Mouse (Mus musculus) monocyte, adult 59 days (primary cell): ENCODE measurements around the gene Cd3eap. TPM values are rescaled to one million over a fixed set of nuclear protein-coding genes. Genes with fewer than 3 reads are reported as not detected.

ENCODE experiments used
- total RNA-seq, 2 experiments: library from RNA; stranded (reverse); gene quantifications; one replicate each; pipeline ENCODE4 v1.2.4; 2023

Gene Cd3eap
- 1 to 10 TPM; 7.0 to 8.7 TPM for total RNA-seq

DNA sequence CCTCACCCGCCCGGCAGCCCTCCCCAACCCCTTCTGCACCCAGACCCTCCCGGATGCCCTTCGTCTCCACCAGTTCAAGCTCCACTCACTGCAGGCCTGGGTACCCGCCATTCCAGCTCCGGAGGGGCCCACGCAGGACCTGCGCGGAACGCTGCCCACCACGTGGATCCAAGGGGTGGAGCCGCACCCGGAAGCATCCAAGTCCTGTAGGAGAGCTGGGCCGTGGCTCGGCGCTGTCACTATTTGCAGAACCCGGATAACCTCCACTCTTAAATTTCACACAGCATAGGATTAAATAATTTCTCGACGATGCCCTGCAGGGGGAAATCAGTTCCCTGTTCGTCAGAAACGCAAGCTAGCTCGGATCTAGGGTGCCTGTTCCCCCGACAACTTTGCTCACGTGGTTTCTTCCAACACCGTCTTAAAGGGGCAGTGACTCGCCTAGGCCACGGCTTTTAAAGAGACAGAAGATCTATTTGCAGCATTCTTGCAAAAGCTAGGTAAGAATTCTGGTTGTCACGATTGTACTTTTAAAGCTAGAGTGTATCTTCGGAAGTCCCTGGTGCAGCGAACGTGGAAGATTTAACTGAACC lies at the start of gene Cd3eap, which contains the start of gene Ppp1r13l:
TSS of gene Cd3eap (minus strand) at position 185 of the 593 bp plus-strand sequence.
TSS of gene Ppp1r13l (plus strand) at position 451 of the 593 bp plus-strand sequence.

GRCm38 (mm10) chr7:19404476-19404875 lies 45.2 kb upstream of the Cd3eap start, which contains the start of gene Ckm:
Gene Ckm (plus strand): TSS chr7:19404776.

DNA sequence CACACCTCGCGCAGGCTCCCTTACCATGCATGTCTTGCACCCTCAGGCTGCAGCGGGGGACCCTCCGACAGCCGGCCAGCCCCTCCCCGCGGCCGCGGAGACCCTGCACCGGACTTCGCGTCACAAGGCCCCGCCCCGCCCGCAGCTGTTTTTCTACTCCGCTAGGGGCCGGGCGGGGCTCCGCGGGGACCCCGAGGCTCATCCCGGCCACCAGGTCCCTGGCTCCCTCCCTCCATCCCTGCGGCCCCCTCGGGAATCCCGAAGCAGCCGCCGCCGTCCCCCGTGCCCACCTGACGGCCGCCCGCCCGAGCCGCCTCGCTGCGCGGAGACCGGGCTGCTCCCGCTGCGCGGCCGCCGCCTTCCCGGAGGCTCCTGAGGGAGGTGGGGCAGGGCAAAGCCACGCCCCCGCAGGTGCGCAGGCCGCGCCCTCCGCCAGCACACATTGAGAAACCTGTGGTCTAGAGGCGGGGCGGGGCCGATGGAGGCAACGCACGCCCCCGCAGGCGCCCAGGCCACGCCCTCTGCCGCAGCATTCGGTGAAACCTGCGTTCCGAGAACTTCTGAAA lies 44.5 kb upstream of the Cd3eap start, which contains the start of gene Klc3:
TSS of gene Klc3 (minus strand) at position 374 of the 566 bp plus-strand sequence.

DNA sequence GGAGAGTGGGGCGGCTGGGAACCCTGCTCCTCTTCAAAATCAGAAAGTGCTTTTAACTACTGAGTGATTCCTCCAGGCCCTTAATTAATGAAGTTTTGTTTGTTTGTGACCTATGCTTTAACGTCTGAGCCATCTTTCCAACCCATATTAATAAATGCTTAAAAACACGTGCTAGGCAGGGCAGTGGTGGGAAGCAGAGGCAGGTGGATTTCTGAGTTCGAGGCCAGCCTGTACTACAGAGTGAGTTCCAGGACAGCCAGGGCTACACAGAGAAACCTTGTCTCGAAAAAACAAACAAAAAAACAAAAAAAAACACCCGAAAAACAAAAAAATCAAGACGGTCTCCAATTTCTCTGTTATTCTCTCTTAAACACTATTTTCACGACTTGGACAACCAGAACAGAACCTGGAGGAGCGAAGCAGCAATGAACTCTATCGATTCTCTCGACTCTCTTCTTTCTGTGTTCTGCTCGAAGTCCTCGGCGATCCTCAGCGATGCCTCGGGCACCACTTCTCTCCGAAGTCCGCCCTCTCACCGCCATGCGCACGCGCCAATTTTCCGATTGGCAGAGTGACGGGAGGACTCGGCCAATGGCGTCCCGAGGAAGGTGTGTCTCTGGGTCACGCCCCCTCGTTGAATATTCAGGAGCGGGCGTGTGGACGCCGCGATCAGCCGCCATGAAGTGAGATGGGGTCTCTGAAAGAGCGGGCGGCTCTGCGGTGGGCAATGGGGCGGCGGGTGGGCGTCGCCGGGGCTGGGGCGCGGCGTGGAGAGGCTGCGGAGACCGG lies 22.3 kb upstream of the Cd3eap start, which contains the start of gene Ercc2:
TSS of gene Ercc2 (plus strand) at position 634 of the 789 bp plus-strand sequence.

GRCm38 (mm10) chr7:19344237-19344847 lies 14.9 kb downstream of the Cd3eap start, which contains the start of gene Ercc1:
Gene Ercc1 (plus strand): TSS chr7:19344778.

DNA sequence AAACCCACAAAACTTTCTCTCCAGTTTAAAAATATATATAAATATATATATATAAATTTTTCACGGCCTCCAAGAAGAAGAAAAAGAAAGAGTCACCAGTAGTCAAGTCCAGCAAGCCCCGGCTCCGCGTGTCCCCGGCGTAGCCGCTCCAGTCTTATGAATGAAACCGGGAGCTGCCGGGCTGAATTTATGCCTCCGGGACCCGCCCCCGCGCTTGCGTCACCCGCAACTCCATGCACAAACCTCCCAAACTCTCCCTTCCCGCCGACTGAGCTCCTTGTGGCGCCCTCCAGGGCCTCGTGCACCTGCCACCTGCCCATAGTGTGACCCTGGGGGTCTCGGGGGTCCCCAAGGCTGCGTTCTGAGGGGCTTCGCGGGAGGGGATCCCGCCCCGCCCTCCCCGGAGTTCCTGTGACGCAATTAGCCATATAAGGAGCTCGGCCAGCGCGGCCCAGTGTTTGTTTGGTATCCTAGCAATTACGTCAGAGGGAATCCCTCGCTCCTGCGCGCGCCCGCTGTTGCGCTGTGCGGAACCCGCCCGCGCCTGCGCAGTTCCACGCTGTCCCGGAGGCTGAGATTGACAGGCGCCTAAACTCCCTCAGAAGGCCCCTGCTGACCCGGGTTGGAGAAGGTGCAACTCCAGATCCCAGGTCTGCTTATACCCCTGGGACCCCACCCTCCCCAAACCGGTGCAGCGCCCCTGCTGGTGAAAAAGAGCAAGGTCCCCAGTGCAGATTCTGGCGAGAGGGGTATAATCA lies 49.2 kb downstream of the Cd3eap start, which contains the start of gene Fosb:
TSS of gene Fosb (minus strand) at position 168 of the 758 bp plus-strand sequence.

Other genes starting within 250 kb of the Cd3eap start
- not detected for gene Gm4969, start 241.1 kb downstream of the Cd3eap start, total RNA-seq
- 10 to 100 TPM; 15.2 to 15.6 TPM for gene Fbxo46, start 239.6 kb downstream of the Cd3eap start, total RNA-seq
- 1 to 10 TPM; 9.0 to 9.4 TPM for gene Qpctl, start 210.2 kb downstream of the Cd3eap start, total RNA-seq
- 10 to 100 TPM; 51.0 to 53.8 TPM for gene Snrpd2, start 209.8 kb downstream of the Cd3eap start, total RNA-seq
- gene Gipr, start 193.4 kb downstream of the Cd3eap start, total RNA-seq: not detected
- gene Eml2, start 183.1 kb downstream of the Cd3eap start, total RNA-seq: 10 to 100 TPM; 21.4 to 22.2 TPM
- gene Gpr4, start 146.9 kb downstream of the Cd3eap start, total RNA-seq: not detected
- gene Opa3, start 131.1 kb downstream of the Cd3eap start, total RNA-seq: 10 to 100 TPM; 44.6 to 45.7 TPM
- gene Vasp, start 87.7 kb downstream of the Cd3eap start, total RNA-seq: 100 to 1,000 TPM; 298 to 304 TPM
- gene Ppm1n, start 79.4 kb downstream of the Cd3eap start, total RNA-seq: 1 to 10 TPM; 2.5 to 9.1 TPM
- 1 to 10 TPM in 1 of 2 experiments, under 1 TPM in 1; 0.88 to 1.1 TPM for gene Rtn2, start 76.9 kb downstream of the Cd3eap start, total RNA-seq
- 1,000 to 10,000 TPM; 2,539 to 2,823 TPM for gene Fosb, start 49.4 kb downstream of the Cd3eap start, total RNA-seq
- gene Ercc1, start 14.7 kb downstream of the Cd3eap start, total RNA-seq: 10 to 100 TPM; 29.1 to 29.3 TPM
- gene Ppp1r13l, start 266 bp upstream of the Cd3eap start, total RNA-seq: 1 to 10 TPM; 1.3 to 4.3 TPM
- gene Ercc2, start 22.5 kb upstream of the Cd3eap start, total RNA-seq: 10 to 100 TPM; 35.0 to 35.5 TPM
- gene Klc3, start 44.6 kb upstream of the Cd3eap start, total RNA-seq: not detected
- gene Ckm, start 45.3 kb upstream of the Cd3eap start, total RNA-seq: 1 to 10 TPM; 2.7 to 3.1 TPM
- 10 to 100 TPM; 32.6 to 34.3 TPM for gene Mark4, start 99.3 kb upstream of the Cd3eap start, total RNA-seq
- gene Exoc3l2, start 103.8 kb upstream of the Cd3eap start, total RNA-seq: under 1 TPM; 0.89 to 0.94 TPM
- 10 to 100 TPM in 1 of 2 experiments, 1 to 10 TPM in 1; 8.6 to 11.2 TPM for gene Bloc1s3, start 148.9 kb upstream of the Cd3eap start, total RNA-seq
- 10 to 100 TPM; 34.4 to 45.3 TPM for gene Trappc6a, start 148.9 kb upstream of the Cd3eap start, total RNA-seq
- under 1 TPM in 1 of 2 experiments, not detected in 1; 0.26 TPM for gene Nkpd1, start 158.4 kb upstream of the Cd3eap start, total RNA-seq
- gene Ppp1r37, start 203.6 kb upstream of the Cd3eap start, total RNA-seq: 10 to 100 TPM; 45.7 to 48.4 TPM
- gene Zfp296, start 217.8 kb upstream of the Cd3eap start, total RNA-seq: 1 to 10 TPM; 6.2 to 6.8 TPM
- 10 to 100 TPM; 76.3 to 80.3 TPM for gene Gemin7, start 218.1 kb upstream of the Cd3eap start, total RNA-seq
- 10 to 100 TPM; 60.6 to 62.7 TPM for gene Clasrp, start 245.0 kb upstream of the Cd3eap start, total RNA-seq